Mouse (Mus musculus) thymus, adult 2 months (tissue): ENCODE results near the gene Npepps.

Experiments used
- CTCF ChIP-seq: fragments of 200-500 bp; IDR thresholded peaks from 2 replicates; pipeline ENCODE4 v1.5.1; 2012; ENCODE audit warnings: mild to moderate bottlenecking, control low read depth, low read length, moderate library complexity, borderline replicate concordance; ENCODE audit not compliant: control insufficient read depth, poor library complexity, insufficient read depth; ENCODE audit errors: extremely low read depth
- POLR2A ChIP-seq: fragments of 200-500 bp; IDR thresholded peaks from 2 replicates; pipeline ENCODE4 v1.6.1; 2012; ENCODE audit warnings: mild to moderate bottlenecking, low read length, control low read depth, moderate library complexity; ENCODE audit not compliant: control insufficient read depth, poor library complexity, insufficient read depth; ENCODE audit errors: extremely low read depth

DNA sequence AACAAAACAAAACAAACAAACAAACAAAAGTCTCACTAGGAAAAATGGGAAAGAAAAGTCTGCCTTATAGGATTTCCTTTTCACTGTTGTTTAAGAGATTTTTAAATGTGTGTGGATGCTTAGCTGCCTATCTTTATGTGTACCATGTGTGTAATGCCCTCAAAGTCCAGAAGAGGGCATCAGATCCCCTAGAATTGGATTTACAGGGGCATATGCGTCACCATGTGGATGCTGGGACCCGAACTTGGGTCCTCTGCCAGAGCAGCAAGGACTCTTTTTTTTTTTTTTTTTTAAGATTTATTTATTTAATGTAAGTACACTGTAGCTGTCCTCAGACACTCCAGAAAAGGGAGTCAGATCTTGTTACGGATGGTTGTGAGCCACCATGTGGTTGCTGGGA, 33.7 kb upstream of the Npepps start:
- TF ChIP-seq CTCF (no peak), POLR2A (no peak)
